Mouse (Mus musculus): ENCODE data around the gene Zfp42.

The Zfp42 gene

DNA sequence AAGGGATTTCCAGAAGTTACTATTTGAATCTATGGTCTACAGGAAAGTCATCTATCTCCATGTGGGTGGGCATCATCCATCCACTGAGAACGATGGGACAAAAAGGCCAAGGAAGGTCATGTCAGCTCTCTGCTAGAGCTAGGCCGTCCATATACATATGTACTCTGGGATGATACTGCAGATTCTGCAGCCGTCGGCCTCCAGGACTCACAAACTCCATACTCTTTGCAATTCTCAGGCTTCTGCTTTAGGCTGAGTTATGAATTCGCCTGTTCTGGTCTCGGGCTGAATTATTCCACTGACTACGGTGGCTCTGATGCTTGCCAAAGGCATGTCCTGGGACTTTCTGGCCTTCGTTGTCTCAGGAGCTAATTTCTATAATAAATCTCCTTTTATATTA is 58.1 kb downstream of the Zfp42 start:
- DNase-seq = no peak
